Mouse (Mus musculus): ENCODE data around the gene Nup43.
"Not testable (repeated sequence)": the region's sequence is repeated elsewhere in the genome, so short reads cannot be mapped to it uniquely, and the experiment has no call there.

Nup43 gene

DNA sequence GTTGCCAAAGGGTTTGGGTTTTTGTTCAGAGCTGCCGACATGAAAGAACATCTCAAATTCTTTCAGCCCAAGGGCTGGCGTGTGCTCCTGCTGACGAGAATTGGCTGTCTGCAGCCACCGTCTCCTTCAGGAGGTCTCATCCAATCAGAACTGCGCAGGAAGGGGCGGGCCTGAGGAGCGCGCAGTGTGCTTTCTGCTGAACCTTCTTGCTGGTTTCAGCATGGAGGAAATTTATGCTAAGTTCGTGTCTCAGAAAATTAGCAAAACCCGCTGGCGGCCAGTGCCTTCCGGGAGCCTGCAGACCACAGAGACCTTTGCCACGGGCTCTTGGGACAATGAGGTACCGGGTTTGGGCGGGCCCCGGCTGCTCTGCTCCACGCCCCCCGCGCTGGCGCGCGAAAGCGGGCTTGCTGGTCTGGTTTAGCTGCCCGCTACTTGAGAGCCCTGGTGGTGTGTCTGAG is at the start of gene Nup43:
Gene Nup43, plus strand, starts transcription at position 162 of the 461 bp plus-strand sequence.
- peak; percentile 84 for DNase-seq (ENCODE audit: low spot score)

GRCm38 (mm10) chr10:7617556-7617955 is 49.7 kb upstream of the Nup43 start:
- not testable (repeated sequence) for DNase-seq (ENCODE audit: low spot score)

DNA sequence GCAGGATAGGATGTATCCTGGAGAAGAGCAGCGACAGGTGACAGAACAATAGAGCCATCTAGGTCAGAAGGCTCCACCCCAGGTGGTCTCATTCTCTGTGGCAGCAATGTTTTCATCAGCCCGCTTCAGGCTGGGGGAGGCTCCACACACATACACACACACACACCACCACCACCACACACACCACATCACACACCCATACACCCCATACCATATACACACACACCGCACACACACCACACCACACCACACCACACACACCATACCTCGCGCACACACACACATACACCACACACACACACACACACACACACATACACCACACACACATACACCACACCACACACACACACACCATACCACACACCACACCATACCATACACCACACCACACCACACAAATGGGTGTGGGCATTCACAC is 47.5 kb upstream of the Nup43 start:
- no peak for DNase-seq (ENCODE audit: low spot score)

- DNase-seq (ENCODE audit: low spot score): no peak
Measured at GRCm38 (mm10) chr10:7620723-7621122, 46.6 kb upstream of the Nup43 start.

- DNase-seq (ENCODE audit: low spot score): no peak
Measured at GRCm38 (mm10) chr10:7622378-7622777, 44.9 kb upstream of the Nup43 start.

- no peak for DNase-seq (ENCODE audit: low spot score)
Measured at GRCm38 (mm10) chr10:7623861-7624518, 43.3 kb upstream of the Nup43 start.

DNA sequence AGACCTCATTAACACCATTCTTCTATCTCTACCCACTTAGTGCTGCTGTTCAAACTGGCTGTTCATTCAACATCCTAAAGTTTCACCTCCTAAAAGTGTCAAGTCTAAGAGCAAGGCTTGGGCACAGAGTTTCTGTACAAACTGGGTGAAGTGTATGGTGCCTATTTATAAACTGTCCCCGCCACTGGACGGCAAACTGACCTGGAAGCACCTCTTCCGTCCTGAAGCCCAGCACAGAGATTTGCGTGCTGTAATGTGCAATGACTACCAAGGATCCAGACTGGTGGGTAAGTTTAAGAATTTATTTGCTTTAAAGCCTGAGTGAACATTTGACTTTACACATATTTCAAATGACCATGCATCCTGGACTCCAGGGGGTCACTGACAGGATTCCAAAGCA is 38.2 kb upstream of the Nup43 start:
- DNase-seq (ENCODE audit: low spot score): no peak

DNA sequence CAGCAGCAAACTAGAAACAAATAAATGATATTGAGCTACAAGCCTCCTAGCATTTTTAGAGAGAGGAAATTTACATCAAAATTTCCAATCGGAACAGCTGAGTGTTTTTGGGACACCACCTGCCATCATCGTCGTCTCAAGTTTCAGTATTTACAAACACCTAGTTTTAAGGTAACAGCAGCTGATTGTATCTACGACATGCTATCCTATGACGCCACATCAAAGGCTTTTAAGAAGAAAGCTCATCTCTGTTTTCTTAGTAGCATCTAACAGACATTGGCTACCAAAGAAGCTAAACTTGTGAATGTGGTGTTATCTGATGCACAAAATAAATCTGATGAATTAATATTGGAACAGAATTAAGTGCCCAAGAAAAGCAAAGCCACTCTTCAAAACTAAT is 37.0 kb upstream of the Nup43 start:
- DNase-seq (ENCODE audit: low spot score): no peak

GRCm38 (mm10) chr10:7630951-7631720 is 36.2 kb upstream of the Nup43 start:
- no peak for DNase-seq (ENCODE audit: low spot score)

- DNase-seq (ENCODE audit: low spot score): no peak
Measured at GRCm38 (mm10) chr10:7640366-7640765, 26.9 kb upstream of the Nup43 start.

DNA sequence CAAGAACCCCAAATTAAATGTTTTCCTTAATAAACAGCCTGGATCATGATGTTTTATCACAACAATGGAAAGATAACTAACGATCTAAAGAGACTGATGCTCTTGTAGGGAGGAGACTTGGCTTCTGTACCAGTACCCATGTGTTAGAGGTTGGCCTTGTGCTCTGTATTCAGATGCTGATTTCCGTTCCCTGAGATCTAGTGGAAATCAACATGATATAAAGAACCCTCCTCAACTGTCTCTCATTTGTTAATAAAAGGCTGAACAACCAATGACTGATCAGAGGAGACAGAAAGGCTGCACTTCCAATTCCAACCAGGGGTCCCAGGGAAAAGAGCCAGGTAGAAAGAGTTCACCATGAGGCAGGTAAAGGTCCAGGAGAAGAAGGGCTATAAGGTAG is 21.4 kb upstream of the Nup43 start:
- DNase-seq (ENCODE audit: low spot score): no peak

- no peak for DNase-seq (ENCODE audit: low spot score)
Measured at GRCm38 (mm10) chr10:7649059-7649458, 18.2 kb upstream of the Nup43 start.

DNA sequence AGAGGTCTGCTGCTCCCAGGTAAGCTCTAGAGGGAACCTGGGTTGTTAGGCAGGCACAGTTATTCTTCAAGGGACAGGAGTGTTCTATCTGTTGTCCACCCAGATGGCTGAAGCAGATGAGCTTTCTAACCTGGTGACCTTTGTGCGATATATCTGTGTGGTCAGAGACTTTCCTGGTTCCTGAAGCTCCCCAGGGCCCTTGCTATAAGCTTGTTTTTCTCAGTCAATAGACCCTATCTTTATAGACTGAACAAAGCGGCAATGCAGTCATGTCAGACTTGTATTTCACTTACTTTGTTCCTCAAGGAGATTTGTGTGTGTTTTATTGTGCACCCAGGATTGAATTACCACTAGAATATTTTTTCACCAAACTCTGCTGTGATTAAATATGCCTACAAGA is 16.2 kb upstream of the Nup43 start:
- DNase-seq (ENCODE audit: low spot score): no peak

DNA sequence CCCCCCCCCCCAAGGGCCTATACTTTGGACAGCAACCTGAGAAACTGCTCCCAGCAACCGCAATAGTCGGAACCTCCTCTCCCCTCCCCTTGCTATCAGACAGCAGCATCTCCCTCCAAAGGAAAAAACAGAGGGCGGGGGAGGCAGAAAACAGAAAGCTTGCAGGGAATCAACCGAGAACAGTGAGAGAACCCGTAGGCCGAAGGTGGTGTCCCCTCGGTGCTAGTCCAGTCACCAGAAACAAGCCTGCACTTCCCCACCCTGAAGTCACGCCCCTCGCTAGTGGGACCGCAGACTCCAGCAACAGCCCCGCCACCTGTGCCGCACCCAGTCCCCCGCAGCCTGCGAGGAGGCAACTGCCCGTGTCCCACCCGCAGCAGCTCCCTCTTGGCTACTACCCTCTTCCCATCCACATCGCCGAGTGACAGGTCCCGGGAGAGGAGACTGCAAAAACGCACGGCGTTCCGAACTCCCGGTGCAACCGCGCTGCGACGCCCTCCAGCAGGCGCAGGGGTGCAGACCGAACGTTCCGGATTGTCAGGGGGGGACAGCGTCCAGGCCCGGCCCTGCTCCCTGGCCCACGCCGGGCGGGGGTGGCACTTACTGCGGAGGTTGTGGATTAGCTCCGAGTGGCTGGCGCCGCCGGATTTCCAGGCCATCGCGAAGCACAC is 4.7 kb upstream of the Nup43 start:
- peak; percentile 70 for DNase-seq (ENCODE audit: low spot score)

GRCm38 (mm10) chr10:7663159-7664026 is 3.9 kb upstream of the Nup43 start:
- peak; percentile 90 for DNase-seq (ENCODE audit: low spot score)

- no peak for DNase-seq (ENCODE audit: low spot score)
Measured at GRCm38 (mm10) chr10:7664027-7664526, 3.2 kb upstream of the Nup43 start.

DNA sequence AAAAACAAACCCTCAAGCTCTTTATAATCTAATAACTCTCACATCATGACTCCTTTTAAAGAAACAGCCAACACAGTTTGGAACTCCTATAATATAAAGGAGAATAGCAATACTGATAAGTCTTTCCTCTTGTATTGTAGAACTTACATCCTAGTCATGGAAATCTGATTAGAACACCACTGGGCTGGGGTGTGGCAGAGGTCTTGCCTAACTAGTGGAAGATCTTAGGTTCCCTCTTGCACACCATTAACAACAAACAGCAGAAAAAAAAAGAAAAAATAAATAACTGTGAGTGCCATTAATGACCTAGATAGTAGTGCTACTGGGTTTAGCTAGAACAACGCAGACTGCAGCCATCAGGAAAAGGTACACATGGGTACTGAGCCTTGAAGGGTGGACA is 2.4 kb upstream of the Nup43 start:
- no peak for DNase-seq (ENCODE audit: low spot score)

DNA sequence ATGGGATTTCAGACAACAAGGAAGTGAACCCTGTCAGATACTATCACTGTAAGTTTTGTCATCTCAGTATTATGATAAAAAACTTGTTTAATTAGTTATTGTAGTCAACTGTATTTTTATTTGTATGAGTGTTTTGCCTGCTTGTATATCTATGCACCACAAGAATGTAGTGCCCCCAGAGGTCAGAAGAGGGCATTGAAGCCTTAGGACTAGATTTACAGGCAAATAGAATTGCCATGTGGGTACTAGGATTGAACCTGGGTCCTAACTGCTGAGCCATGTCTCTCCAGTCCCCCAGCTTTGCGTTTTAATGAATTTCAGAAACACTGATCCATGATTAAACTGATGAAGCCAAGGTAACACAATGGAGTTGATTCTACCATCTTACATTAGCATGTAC is 6.4 kb downstream of the Nup43 start:
- no peak for DNase-seq (ENCODE audit: low spot score)

GRCm38 (mm10) chr10:7680731-7681301 is 13.5 kb downstream of the Nup43 start, which contains the start of the genes Pcmt1 and Lats1:
Gene Pcmt1 (minus strand): TSS chr10:7681136.
Gene Lats1 (plus strand): TSS chr10:7681214.
- peak; percentile 73 for DNase-seq (ENCODE audit: low spot score)

DNA sequence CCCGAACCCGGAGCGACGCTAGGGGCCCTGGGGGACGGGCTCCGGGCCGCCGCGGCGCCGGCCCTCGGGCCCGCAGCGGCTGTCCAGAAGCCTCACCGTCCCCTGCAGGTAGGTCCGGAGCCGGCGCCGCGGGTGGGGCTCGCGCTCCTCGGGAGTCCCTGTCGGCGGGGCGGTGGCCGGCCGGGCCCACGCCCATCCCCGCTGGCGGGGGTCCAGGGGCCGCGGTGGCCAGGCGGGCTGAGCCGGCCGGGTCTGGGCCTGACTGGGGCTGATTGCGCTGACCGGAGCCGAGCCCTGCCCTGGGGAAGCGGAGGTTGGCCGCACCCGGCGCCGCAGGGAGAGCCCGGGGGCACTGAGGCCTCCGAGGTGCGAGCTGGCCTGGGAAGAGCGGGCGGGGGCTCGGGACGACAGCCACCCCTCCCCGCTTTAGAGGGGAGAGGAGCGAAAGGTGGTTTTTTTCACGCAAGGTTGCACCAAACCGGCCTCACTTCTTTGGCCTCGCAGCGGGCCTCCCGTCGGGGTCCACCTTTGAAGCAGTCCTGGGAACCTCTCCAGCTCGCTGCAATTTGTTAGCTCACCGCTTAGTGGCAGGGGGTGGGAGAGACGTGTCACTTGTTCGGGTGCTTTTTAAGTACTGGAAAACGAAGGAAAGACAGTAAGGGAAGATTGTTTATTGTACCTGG is 14.2 kb downstream of the Nup43 start:
- DNase-seq (ENCODE audit: low spot score): peak; percentile 62

DNA sequence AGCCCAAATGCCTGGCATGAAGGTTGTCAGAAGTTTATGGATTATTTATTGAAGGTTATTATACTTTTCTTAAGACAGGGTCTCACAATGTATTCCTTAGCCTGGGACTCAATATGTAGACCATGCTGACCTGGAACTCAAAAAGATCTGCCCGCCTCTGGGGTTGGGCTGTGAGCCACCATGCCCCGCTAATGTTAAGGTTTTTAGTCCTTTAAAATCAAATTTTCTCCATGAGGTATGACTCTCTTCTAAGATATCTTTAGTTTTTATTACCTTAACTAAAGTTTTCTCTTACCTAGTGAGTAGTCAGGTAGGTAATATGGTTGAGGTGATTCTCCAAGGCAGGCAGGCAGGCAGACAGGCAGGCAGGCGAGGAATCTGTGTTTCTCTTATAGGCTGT is 14.9 kb downstream of the Nup43 start:
- no peak for DNase-seq (ENCODE audit: low spot score)
